Mouse (Mus musculus) testis, adult 2 months (tissue): Measurements from ENCODE around the gene Hadh.

ENCODE experiments used
- CTCF ChIP-seq: fragments of 200-500 bp; IDR thresholded peaks from 2 replicates; pipeline ENCODE4 v1.5.1; 2012; ENCODE audit warnings: low read depth, mild to moderate bottlenecking, inconsistent platforms, low read length, moderate library complexity; ENCODE audit not compliant: control insufficient read depth, insufficient read depth, insufficient replicate concordance
- POLR2A ChIP-seq: fragments of 200-500 bp; IDR thresholded peaks from 2 replicates; pipeline ENCODE4 v1.6.1; 2012; ENCODE audit warnings: low read depth, mild to moderate bottlenecking, inconsistent platforms, low read length, moderate library complexity; ENCODE audit not compliant: control insufficient read depth

DNA sequence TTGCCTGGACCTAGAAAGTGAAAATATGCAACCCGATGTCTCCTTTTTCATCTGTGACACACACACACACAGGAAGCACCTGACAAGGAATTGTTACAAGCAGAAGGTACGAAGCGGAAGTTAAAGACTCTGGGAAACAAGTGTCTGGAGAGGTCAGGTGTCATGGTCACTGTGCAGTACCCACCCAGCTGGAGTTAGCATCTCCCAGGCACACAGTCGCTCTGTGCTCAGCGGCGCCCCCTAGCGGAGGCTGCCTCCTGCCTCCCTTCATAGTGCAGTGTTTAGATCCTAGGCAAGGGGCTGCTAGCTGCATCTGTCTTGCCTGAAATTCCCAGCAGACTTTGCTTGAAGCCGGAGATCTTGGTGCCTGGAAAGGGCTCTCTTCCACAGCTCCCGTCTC is 57.1 kb downstream of the Hadh start:
- peak; percentile 84; the same call in 1 of the 2 replicates for TF ChIP-seq CTCF
- TF ChIP-seq POLR2A: no peak
